Mouse (Mus musculus) gastrocnemius, postnatal 4 days (tissue): ENCODE measurements around the gene Slc35e2. TPM values are rescaled to one million over a fixed set of nuclear protein-coding genes. Genes with fewer than 3 reads are reported as not detected.

Source experiments
- DNase-seq, 2 experiments: peaks; one replicate each; pipeline ENCODE4 v3.0.0; 2021 to 2022; ENCODE audit warnings: low spot score in 2 of 2, mixed read lengths in 2 of 2
- total RNA-seq, 2 experiments: library from RNA; stranded (reverse); gene quantifications; 2 replicates each; pipeline ENCODE4 v1.2.3; 2021

Gene Slc35e2
- total RNA-seq, 2 experiments from 2014 or later, result 12.0 to 13.0 TPM

DNA sequence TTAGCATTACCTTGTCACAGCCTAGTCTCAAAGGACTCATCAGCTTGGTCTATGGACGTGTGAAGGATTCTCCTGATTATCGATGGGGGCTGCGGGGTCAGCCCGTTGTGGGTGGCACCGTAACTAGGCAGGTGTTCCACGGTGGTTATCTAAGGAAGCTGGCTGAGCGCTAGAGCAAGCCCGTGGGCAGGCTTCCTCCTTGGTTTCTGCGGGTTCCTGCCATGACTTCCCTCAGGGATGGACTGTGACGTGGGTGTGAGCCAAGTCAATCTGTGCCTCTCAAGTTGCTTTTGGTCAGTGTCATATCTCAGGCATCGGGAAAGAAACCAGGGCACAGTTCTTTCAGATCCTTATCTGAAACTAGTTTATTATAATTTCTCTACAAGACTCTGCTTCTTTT lies 26.3 kb upstream of the Slc35e2 start:
- no peak for DNase-seq

- no peak for DNase-seq
Observed at GRCm38 (mm10) chr4:155575521-155575920, 25.7 kb upstream of the Slc35e2 start.

DNA sequence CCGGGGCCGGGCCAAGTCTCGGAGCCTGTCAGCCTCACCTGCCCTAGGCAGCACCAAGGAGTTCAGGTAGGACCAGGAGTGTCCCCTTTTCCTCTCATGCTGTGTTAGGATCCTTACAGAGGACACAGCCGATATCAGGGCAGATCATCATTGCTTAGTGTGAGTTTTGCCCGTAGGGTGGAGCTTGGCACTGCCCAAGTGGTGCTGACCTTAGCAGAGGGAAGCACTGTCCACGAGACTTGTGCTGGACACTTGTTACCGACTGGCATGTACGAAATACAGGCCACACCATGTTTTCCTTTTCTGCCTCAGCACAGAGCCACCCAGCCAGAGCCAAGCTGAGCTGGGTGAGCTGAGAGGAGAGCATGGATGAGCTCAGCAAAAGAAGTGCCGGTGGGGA lies 24.1 kb upstream of the Slc35e2 start:
- DNase-seq, result no peak

DNA sequence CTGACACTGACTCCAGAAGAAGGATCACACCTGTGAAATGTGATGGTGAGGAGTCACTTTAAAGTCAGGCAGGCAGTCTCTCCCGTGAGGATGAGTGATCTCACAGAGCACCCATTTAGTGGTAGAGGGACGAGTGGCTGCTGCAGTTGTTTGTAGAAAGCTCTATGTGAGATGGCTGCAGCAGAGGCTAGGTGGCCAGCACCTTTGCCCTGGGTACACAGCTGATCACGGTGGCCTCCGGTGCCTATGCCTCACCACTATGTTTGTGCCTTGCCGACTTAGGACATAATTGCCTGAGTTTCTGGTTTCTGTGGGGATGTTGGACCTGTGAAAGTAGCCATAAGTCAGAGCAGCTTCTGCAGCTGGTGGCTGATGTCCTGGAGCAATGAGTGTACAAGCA lies 23.5 kb upstream of the Slc35e2 start:
- no peak for DNase-seq

DNA sequence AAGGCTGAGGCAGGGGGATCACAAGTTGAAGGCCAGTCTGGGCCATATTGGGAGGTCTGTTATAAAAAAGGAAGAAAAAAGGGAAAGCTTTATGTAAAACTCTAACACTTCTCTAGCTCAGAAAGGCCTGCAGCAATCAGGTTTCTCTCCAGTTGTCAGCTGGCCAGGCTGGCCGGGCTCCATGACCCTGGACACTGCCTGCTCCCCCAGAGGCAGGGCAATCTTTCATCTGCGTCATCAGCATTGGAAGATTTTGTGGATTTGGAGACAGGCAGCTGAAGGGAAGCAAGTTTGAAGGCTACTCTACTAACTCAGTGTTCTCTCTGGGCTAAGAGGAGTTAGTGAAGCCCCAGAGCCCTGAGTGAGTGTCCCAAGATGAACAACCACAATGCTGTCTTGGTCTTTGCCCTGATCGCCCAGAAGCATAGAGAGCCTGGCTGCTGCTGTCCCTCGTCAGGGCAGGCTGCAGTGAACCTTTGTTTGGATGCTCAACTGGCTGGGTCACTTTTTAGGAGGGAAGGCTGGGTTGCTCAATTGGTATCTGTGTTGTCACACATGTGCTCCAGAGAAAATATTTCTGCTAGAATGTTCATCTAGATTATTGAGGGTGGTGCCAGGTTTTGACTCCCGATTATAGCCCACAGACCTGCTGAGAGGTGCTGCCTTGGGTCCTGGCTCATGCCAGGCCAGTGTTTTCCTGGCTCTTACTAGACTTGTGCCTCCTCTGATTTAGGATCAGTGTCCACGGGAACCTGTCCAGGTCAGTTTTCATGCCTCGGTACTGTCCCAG lies 22.7 kb upstream of the Slc35e2 start:
- peak in 1 of 2 experiments; percentile 32 for DNase-seq

GRCm38 (mm10) chr4:155580420-155580819 lies 20.8 kb upstream of the Slc35e2 start:
- peak in 1 of 2 experiments; percentile 42 for DNase-seq

DNA sequence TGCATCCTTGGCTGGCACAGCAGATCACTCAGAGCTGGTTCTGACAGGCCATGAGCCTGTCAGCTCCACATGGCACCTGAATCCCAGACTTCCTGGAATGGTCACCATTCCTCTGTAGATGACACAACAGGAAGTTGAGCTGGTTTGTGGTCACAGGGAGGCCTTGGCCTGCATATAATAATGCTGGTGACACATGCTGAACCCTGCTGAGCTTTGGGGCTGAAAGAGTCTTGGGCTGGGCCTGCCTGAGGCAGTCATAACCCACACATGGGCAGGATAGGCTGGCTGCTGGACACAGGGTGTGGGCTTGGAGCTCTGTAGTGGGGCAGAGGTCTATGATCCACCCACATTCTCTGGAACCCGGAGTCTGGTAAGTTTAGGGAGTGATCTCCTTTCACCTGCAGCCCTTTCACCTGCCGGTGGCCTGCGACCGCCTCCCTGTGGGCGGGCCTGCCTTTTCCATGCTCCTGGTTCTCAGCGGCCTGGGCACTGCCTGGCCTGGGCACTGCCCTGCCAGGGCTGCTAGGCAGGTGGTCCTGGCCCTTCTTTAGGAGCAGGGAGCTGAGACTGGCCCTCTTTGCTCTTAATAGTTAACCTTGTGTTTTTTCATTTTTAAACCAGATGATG lies 18.8 kb upstream of the Slc35e2 start:
- no peak for DNase-seq

DNA sequence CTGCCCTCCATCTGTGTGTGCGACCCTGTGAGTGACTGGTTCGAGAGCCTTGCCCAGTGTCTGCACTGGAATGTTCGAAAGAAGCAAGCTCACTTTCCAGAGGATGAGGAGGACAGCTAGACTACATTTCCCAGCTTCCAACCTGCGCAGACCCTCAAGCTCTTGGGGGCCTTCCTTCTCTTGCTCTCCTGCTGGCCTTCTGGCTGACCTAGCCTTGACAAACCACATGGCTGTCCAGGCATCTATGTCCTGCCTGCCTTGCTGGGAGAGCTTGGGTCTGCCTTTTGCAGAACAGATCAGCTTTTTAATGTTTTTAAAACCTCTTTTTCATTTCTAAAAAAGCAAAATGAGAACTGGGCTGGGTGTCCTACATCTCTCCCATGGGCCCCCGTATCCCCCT lies 11.9 kb upstream of the Slc35e2 start:
- DNase-seq, result no peak

- DNase-seq, result no peak
Observed at GRCm38 (mm10) chr4:155591012-155591719, 10.1 kb upstream of the Slc35e2 start.

DNA sequence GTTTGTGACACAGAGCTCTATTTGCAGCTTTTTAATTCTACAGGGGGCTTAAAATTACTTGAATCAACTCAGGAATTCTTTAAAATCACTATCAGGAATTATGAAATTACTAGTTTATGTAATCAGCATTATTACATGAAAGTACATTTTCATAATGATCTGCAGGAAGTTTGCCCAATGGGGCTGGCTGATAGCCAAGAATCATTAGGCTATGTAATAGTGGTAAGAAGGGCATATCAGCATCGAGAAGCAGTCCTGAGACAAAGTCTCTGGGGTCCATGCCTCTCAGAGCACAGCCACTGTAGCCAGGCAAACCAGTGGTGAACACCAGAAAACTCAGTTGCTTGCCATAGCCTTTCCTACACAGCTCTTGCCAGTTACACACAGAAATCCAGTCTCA lies 7.4 kb upstream of the Slc35e2 start:
- DNase-seq, result no peak

DNA sequence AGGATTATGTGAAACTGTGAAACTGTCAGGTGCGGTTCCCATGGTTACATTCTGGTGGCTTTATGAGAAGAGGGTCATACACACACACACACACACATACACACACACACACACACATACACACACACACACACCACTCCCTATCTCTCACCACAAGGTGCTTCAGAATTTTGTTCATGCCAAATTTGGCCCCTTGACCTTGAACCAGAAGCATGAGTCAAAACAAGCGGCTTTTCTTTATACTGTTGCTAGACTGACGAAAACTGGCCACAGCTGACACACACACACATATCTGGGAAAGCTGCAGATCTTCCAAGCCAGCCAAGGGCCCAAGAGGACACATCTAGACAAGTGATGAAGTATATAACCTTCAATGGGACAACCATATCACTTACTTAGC lies 5.4 kb upstream of the Slc35e2 start:
- no peak for DNase-seq

- DNase-seq, result no peak
Observed at GRCm38 (mm10) chr4:155596606-155597005, 4.6 kb upstream of the Slc35e2 start.

- DNase-seq, result no peak
Observed at GRCm38 (mm10) chr4:155598536-155598935, 2.7 kb upstream of the Slc35e2 start.

DNA sequence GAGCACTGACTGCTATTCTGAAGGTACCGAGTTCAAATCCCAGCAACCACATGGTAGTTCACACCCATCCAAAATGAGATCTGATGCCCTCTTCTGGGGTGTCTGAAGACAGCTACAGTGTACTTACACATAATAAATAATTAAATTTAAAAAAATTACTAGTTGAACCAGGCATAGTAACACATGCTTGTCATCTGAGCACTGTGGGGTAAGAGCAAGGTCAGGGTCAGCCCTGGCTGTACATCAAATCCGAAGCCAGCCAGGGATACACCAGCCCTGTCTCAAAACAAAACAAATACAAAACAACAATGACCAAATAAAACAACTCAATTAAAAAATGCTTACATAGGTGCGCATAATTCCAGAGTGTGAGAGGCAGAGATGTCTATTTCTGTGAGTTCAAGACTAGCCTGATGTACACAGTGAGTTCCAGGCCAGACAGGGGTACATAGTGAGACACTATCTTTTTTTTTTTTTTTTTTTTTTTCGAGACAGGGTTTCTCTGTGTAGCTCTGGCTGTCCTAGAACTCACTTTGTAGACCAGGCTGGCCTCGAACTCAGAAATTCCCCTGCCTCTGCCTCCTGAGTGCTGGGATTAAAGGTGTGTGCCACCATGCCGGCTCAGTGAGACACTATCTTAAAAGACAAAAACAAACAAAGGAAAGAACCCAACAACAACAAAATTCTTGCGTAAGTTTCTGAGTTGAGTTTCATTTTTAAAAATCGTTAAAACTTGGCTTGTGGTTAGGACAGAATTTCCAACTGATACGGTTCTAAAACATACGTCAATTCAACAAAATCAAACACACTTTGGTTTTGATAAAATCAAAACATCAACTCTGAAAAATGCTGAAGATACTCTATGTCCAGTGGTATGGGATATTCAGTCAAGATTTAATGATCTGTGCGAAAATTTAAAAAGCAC lies 1.1 kb upstream of the Slc35e2 start:
- DNase-seq, result no peak

- DNase-seq, result no peak
Observed at GRCm38 (mm10) chr4:155601997-155602456, 811 bp downstream of the Slc35e2 start.

DNA sequence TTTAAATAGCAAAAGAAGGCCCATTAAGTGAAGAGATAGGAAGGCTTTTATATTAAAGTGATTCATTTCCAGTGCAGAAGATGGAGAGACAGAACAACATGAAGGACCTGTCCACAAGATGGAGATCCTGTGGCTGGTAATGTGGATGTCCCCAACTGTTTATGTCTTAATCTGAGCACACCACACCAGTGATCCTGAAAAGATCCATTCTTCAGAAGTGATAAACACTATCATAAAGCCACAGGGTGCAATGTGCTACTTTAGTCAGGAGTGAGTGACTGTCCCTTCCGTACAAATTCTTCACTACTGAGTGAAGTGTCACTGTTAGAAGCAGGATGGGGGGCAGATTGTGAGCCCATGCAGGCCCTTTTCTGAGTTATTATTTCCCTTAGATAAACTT lies 1.5 kb downstream of the Slc35e2 start:
- DNase-seq, result no peak

- no peak for DNase-seq
Observed at GRCm38 (mm10) chr4:155603801-155604200, 2.6 kb downstream of the Slc35e2 start.

DNA sequence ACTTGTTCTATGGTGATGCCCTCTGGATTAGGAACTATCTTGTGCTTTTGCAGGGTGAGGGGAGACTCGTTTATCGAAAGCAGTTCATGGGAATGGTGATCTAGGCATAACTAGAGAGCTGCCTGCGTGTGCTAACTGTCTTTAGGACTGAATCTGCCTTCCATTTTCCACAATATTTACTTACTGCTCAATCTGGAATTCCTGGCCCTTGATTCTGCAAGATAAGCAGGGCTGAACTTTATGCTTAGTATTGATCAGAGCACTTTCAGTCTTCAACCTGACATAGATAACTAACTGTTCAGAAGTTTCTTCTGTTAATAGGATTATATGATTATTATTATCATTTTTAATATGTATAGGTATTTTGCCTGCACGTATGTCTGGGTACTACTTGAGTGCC lies 3.9 kb downstream of the Slc35e2 start:
- DNase-seq, result no peak

DNA sequence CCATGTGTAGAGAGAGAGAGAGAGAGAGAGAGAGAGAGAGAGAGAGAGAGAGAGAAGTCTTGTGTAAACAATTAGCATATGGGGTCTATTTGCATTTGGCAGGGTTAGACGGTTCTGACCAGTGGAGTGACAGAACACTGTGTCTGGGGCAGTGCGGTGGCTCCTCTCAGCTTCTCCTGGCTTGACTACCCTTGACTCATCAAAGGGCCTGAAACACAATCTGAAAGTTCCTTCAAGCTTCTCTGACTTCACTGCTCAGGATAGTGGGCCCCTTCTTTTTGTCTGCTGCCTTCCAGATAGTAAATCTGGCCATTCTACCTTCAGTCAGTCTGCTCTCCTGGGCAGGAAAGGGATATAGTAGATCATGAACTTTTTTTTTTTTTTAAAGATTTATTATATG lies 5.6 kb downstream of the Slc35e2 start:
- DNase-seq, result no peak

DNA sequence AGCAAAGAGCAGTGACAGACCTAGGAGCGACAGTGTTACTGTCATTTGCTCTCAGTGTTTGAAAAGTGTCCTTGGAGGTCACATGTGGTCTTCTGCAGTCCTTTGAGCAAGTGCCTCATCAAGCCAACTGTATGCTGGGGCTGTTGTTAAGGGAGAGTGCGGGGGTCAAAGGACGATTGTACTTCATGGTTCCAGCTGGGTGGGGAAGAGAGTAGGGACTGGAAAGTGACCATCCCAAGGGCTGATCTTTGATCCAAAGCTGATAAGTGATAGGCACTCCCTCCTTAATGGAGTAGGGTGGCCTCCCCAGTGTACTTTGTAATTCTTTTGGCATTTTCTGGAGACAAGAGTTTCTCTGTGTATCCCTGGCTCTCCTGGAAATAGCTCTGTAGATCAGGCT lies 10.6 kb downstream of the Slc35e2 start:
- no peak for DNase-seq

GRCm38 (mm10) chr4:155613264-155613663 lies 12.0 kb downstream of the Slc35e2 start:
- no peak for DNase-seq
